Comparison of ENCODE assay signal across 9 mouse cellular contexts in genomic region chr11:49202523-49203061, GRCm38 (mm10). TPM values are rescaled to one million over a fixed set of nuclear protein-coding genes. Genes with fewer than 3 reads are reported as not detected.
DNase-seq lines count a peak whose midpoint lies in the region; ATAC-seq lines count a peak whose summit lies in the region.
"Had no signal": no experiment of that assay in that cellular context is flagged by ENCODE, and none has a peak within 500 bp of the region (broad histone marks: within the 10 kb centered on the region; RNA-seq: fewer than 3 reads in every experiment).

No protein-coding gene starts in this region.

- H3K36me3 ChIP-seq in lung, embryonic 15.5 days, result 0 out of 2 replicates have a peak, but pooled peaks cover 2% of the 10 kb centered on the region
- H3K36me3 ChIP-seq in forebrain, embryonic 15.5 days, result no peaks in the 10 kb centered on the region
- H3K36me3 ChIP-seq in kidney, embryonic 15.5 days, result peaks cover 13% of the 10 kb centered on the region

- H3K9ac ChIP-seq in lung, embryonic 15.5 days, result peak overlapping the region; percentile 96
- peak overlapping the region; percentile 96 for H3K9ac ChIP-seq in forebrain, embryonic 15.5 days (replicated peaks)
- peak overlapping the region; percentile 97 for H3K9ac ChIP-seq in kidney, embryonic 15.5 days

- no peaks in the 10 kb centered on the region for H3K27me3 ChIP-seq in lung, embryonic 15.5 days
- H3K27me3 ChIP-seq in forebrain, embryonic 15.5 days, result no peaks in the 10 kb centered on the region
- no peaks in the 10 kb centered on the region for H3K27me3 ChIP-seq in kidney, embryonic 15.5 days

- peak; percentile 15; the same call in 1 of the 2 replicates for ATAC-seq in lung, embryonic 15.5 days (ENCODE audit: borderline replicate concordance, extremely low read depth, low FRiP score, low TSS enrichment)
- ATAC-seq in forebrain, embryonic 15.5 days (replicated peaks), result peak; percentile 60
- ATAC-seq in kidney, embryonic 15.5 days (replicated peaks; ENCODE audit: low FRiP score), result peak; percentile 40
- peak; percentile 32 for ATAC-seq in megakaryocyte progenitor cell, adult 5-6 weeks (replicated peaks; ENCODE audit: poor library complexity)

- WGBS in lung, embryonic 15.5 days, result 4% methylated on average over 10 of the region's 10 CpGs
- WGBS in forebrain, embryonic 15.5 days, result 3% methylated on average over 10 of the region's 10 CpGs
- WGBS in kidney, embryonic 15.5 days, result 1% methylated on average over 10 of the region's 10 CpGs

- H3K9me3 ChIP-seq in lung, embryonic 15.5 days, result no peaks in the 10 kb centered on the region
- no peaks in the 10 kb centered on the region for H3K9me3 ChIP-seq in forebrain, embryonic 15.5 days
- no peaks in the 10 kb centered on the region for H3K9me3 ChIP-seq in kidney, embryonic 15.5 days (replicated peaks)

- H3K4me2 ChIP-seq in lung, embryonic 15.5 days, result peak overlapping the region; percentile 82
- peak overlapping the region; percentile 71 for H3K4me2 ChIP-seq in forebrain, embryonic 15.5 days (replicated peaks)
- peak overlapping the region; percentile 70 for H3K4me2 ChIP-seq in kidney, embryonic 15.5 days

- H3K27ac ChIP-seq in lung, embryonic 15.5 days, result peak overlapping the region; percentile 99
- H3K27ac ChIP-seq in forebrain, embryonic 15.5 days (replicated peaks), result peak overlapping the region; percentile 96
- peak overlapping the region; percentile 100 for H3K27ac ChIP-seq in kidney, embryonic 15.5 days

- H3K4me3 ChIP-seq in lung, embryonic 15.5 days, result peak overlapping the region; percentile 88
- peak overlapping the region; percentile 82 for H3K4me3 ChIP-seq in forebrain, embryonic 15.5 days
- peak overlapping the region; percentile 88 for H3K4me3 ChIP-seq in kidney, embryonic 15.5 days (replicated peaks)

- H3K4me1 ChIP-seq in lung, embryonic 15.5 days, result peaks cover 13% of the 10 kb centered on the region
- H3K4me1 ChIP-seq in forebrain, embryonic 15.5 days, result peaks cover 29% of the 10 kb centered on the region
- peaks cover 16% of the 10 kb centered on the region for H3K4me1 ChIP-seq in kidney, embryonic 15.5 days

- DNase-seq in lung, postnatal 14 days, result no peak
- peak; percentile 61 for DNase-seq in adipocyte (ENCODE audit: low spot score)
- peak; percentile 29 for DNase-seq in spleen, adult 12 weeks (ENCODE audit: low spot score)
- no peak for DNase-seq in adrenal gland, postnatal 25 days

RNA-seq across cellular contexts. Expression of gene Zfp62, which starts 0.5 kb away (rescaled TPM):
- 37.6 and 40.3 TPM in 2 replicates for polyA plus RNA-seq in lung, embryonic 15.5 days (2015; fragmentation: Nextera tagmentation; extraction: Ambion mirVana)
- 54.7 and 55.1 TPM in 2 replicates for polyA plus RNA-seq in forebrain, embryonic 15.5 days (2015; fragmentation: Nextera tagmentation; extraction: Ambion mirVana)
- polyA plus RNA-seq in kidney, embryonic 15.5 days (2015; fragmentation: Nextera tagmentation; extraction: Ambion mirVana), result 40.5 and 41.9 TPM in 2 replicates
- total RNA-seq in megakaryocyte progenitor cell, adult 5-6 weeks (2015), result 59.9 and 71.0 TPM in 2 replicates
- total RNA-seq in megakaryocyte progenitor cell, adult 5-6 weeks (2017), result 78.4 and 133 TPM in 2 replicates
- 36.2 and 38.8 TPM in 2 replicates for total RNA-seq in adrenal gland, postnatal 25 days (2021)

RNA-seq across cellular contexts. Expression of gene Btnl9, which starts 15.6 kb away (rescaled TPM):
- polyA plus RNA-seq in lung, embryonic 15.5 days (2015; fragmentation: Nextera tagmentation; extraction: Ambion mirVana), result 0.48 and 1.1 TPM in 2 replicates
- 0.09 TPM in 1 of 2 replicates, not detected in the other for polyA plus RNA-seq in forebrain, embryonic 15.5 days (2015; fragmentation: Nextera tagmentation; extraction: Ambion mirVana)
- polyA plus RNA-seq in kidney, embryonic 15.5 days (2015; fragmentation: Nextera tagmentation; extraction: Ambion mirVana), result 2.6 and 5.6 TPM in 2 replicates
- 3.8 and 7.1 TPM in 2 replicates for total RNA-seq in megakaryocyte progenitor cell, adult 5-6 weeks (2015)
- total RNA-seq in megakaryocyte progenitor cell, adult 5-6 weeks (2017), result 7.5 and 13.9 TPM in 2 replicates
- total RNA-seq in adrenal gland, postnatal 25 days (2021), result 23.7 and 26.6 TPM in 2 replicates

RNA-seq across cellular contexts. Expression of gene Mgat1, which starts 41.4 kb away (rescaled TPM):
- 65.0 and 69.6 TPM in 2 replicates for polyA plus RNA-seq in lung, embryonic 15.5 days (2015; fragmentation: Nextera tagmentation; extraction: Ambion mirVana)
- polyA plus RNA-seq in forebrain, embryonic 15.5 days (2015; fragmentation: Nextera tagmentation; extraction: Ambion mirVana), result 30.2 and 30.3 TPM in 2 replicates
- 66.7 and 75.0 TPM in 2 replicates for polyA plus RNA-seq in kidney, embryonic 15.5 days (2015; fragmentation: Nextera tagmentation; extraction: Ambion mirVana)
- 36.3 and 40.9 TPM in 2 replicates for total RNA-seq in megakaryocyte progenitor cell, adult 5-6 weeks (2015)
- 54.2 and 61.9 TPM in 2 replicates for total RNA-seq in megakaryocyte progenitor cell, adult 5-6 weeks (2017)
- 94.2 and 116 TPM in 2 replicates for total RNA-seq in adrenal gland, postnatal 25 days (2021)

RNA-seq across cellular contexts. Expression of gene Olfr1394, which starts 48.4 kb away (rescaled TPM):
- not detected in 2 replicates for polyA plus RNA-seq in lung, embryonic 15.5 days (2015; fragmentation: Nextera tagmentation; extraction: Ambion mirVana)
- not detected in 2 replicates for polyA plus RNA-seq in forebrain, embryonic 15.5 days (2015; fragmentation: Nextera tagmentation; extraction: Ambion mirVana)
- not detected in 2 replicates for polyA plus RNA-seq in kidney, embryonic 15.5 days (2015; fragmentation: Nextera tagmentation; extraction: Ambion mirVana)
- not detected in 2 replicates for total RNA-seq in megakaryocyte progenitor cell, adult 5-6 weeks (2015)
- total RNA-seq in megakaryocyte progenitor cell, adult 5-6 weeks (2017), result not detected in 2 replicates
- not detected in 2 replicates for total RNA-seq in adrenal gland, postnatal 25 days (2021)
- total RNA-seq: gastrocnemius, postnatal 36 days had no signal

Comparison
In these comparisons a context has a peak if more than half of its experiments do, and no peak if none do; other contexts are left out.
1. DNase-seq: peak in adipocyte (single experiment) and spleen, adult 12 weeks (single experiment); none in lung, postnatal 14 days (single experiment) and adrenal gland, postnatal 25 days (single experiment).
2. Peak in every context shown above with its lines, with median percentiles within 50 percentile points of each other: ATAC-seq, H3K27ac ChIP-seq, H3K4me2 ChIP-seq, H3K4me3 ChIP-seq and H3K9ac ChIP-seq.